Mouse (Mus musculus) forebrain, embryonic 15.5 days (tissue): Measurements from ENCODE around the gene Akr1b8. TPM values are rescaled to one million over a fixed set of nuclear protein-coding genes. Genes with fewer than 3 reads are reported as not detected.

Experiments used
- ATAC-seq: fragments of 200-750 bp; cut with Nextera tagmentation; replicated peaks from 2 replicates; pipeline ENCODE4 v1.8.0; 2017; ENCODE audit warnings: mild to moderate bottlenecking, moderate TSS enrichment, moderate library complexity
- H3K27ac ChIP-seq: fragments of 300-500 bp; sonication (generic); replicated peaks from 2 replicates; pipeline ENCODE4 v1.5.1; 2015; ENCODE audit warnings: mild to moderate bottlenecking, inconsistent platforms
- H3K27me3 ChIP-seq: fragments of 300-500 bp; sonication (generic); 2 replicates; pipeline ENCODE4 v1.6.1; 2015; ENCODE audit warnings: inconsistent platforms
- H3K36me3 ChIP-seq: fragments of 300-500 bp; sonication (generic); 2 replicates; pipeline ENCODE4 v1.6.1; 2015; ENCODE audit warnings: mild to moderate bottlenecking, inconsistent platforms
- H3K4me1 ChIP-seq: fragments of 300-500 bp; sonication (generic); 2 replicates; pipeline ENCODE4 v1.6.1; 2015; ENCODE audit warnings: inconsistent platforms
- H3K4me2 ChIP-seq: fragments of 300-500 bp; sonication (generic); replicated peaks from 2 replicates; pipeline ENCODE4 v1.6.1; 2015; ENCODE audit warnings: mild to moderate bottlenecking, inconsistent platforms
- H3K4me3 ChIP-seq: fragments of 300-500 bp; sonication (generic); 2 replicates; pipeline ENCODE4 v1.5.1; 2015; ENCODE audit warnings: mild to moderate bottlenecking, inconsistent platforms
- H3K9ac ChIP-seq: fragments of 300-500 bp; sonication (generic); replicated peaks from 2 replicates; pipeline ENCODE4 v1.6.1; 2015; ENCODE audit warnings: mild to moderate bottlenecking, inconsistent platforms
- H3K9me3 ChIP-seq: fragments of 300-500 bp; sonication (generic); 2 replicates; pipeline ENCODE4 v1.6.1; 2016; ENCODE audit warnings: inconsistent platforms
- WGBS: fragments of 180-500 bp; shearing (Covaris S2); methylation state at CpG from one replicate; pipeline ENCODE4 v1.1.7; 2015; ENCODE audit warnings: mixed read lengths; 5-methylcytosine and 5-hydroxymethylcytosine counted together
- polyA plus RNA-seq: library from polyadenylated mRNA; unstranded; fragments of >200 nt; fragmentation: Nextera tagmentation; extraction: Ambion mirVana; gene quantifications from 2 replicates; pipeline ENCODE4 v1.2.1, GENCODE M21; 2015

Gene Akr1b8
- polyA plus RNA-seq = 2.2 and 3.1 TPM in 2 replicates

DNA sequence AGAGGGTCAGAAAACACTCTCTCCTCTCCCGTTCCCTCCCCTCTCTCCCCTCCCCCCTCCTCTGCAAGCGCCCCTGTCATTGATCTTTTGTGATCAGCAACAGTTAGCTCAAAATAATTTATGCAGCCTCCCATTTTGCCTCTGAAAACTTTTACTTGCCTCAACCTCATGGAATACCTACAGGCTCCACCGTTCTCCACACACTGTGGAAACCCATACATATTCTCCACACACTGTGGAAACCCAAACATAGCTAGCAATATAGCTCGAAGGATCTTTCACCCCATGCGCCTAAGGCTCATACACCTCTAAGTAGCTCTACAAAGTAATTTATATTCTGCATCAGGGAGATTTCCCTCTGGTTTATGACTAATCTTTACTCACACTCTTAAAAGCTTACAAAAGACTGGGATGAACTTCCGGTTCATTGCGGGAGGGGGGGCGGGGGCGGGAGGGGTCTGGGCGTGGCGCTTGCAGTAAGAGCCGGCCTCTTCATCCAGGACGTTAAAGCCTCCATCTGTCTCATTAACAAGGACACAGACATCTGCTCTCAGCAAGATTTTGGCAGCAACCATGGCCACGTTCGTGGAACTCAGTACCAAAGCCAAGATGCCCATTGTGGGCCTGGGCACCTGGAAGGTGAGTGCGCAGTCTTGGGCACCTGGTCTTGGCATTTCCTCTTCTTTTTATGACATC, at the start of gene Akr1b8:
Gene Akr1b8, plus strand, starts transcription at position 462 of the 696 bp plus-strand sequence.
- 0 out of 2 replicates have a peak, but pooled peaks have one; percentile 38 for ATAC-seq
- H3K27me3 ChIP-seq = no peaks in the 10 kb centered on the region
- no peaks in the 10 kb centered on the region for H3K9me3 ChIP-seq
- H3K36me3 ChIP-seq = no peaks in the 10 kb centered on the region
- no peak within 1 kb of the TSS for H3K9ac ChIP-seq
- no peak within 1 kb of the TSS for H3K4me3 ChIP-seq
- WGBS = 11% methylated on average over 16 of the region's 16 CpGs
- peak within 1 kb of the TSS; percentile 30; the same call in 1 of the 2 replicates for H3K4me2 ChIP-seq
- H3K4me1 ChIP-seq = peaks cover 12% of the 10 kb centered on the region
- H3K27ac ChIP-seq = no peak within 1 kb of the TSS

GRCm38 (mm10) chr6:34304675-34305241, 49.2 kb upstream of the Akr1b8 start:
- no peak overlapping the region for H3K4me3 ChIP-seq
- ATAC-seq = no peak
- no peaks in the 10 kb centered on the region for H3K4me1 ChIP-seq
- WGBS = 86% methylated on average over 10 of the region's 10 CpGs
- no peaks in the 10 kb centered on the region for H3K27me3 ChIP-seq
- peaks cover 18% of the 10 kb centered on the region; the same call in 1 of the 2 replicates for H3K36me3 ChIP-seq
- no peak overlapping the region for H3K9ac ChIP-seq
- H3K27ac ChIP-seq = no peak overlapping the region
- no peak overlapping the region for H3K4me2 ChIP-seq
- no peaks in the 10 kb centered on the region for H3K9me3 ChIP-seq

DNA sequence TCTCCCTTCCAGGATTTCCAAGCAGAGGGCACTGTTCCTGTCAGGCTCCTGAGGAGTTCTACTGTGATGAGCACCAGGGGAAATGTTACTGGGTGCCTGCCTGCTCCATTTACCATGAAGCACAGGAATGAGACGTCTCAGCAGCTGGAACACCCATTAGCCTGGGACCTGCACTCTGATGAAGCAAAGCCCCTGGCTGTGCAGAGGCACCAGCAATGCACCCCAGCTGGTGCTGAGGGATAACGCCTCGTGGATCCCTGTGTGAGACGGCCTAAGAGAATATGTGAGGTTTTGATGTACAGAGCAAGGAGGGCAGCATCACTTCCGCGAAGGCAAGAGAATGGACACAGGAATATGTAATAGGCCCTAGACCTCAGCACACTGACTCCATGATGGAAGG, 47.1 kb upstream of the Akr1b8 start:
- no peaks in the 10 kb centered on the region for H3K4me1 ChIP-seq
- no peak overlapping the region for H3K9ac ChIP-seq
- no peak for ATAC-seq
- H3K36me3 ChIP-seq = peaks cover 22% of the 10 kb centered on the region; the same call in 1 of the 2 replicates
- 90% methylated on average over 6 of the region's 6 CpGs for WGBS
- H3K27ac ChIP-seq = no peak overlapping the region
- no peak overlapping the region for H3K4me3 ChIP-seq
- no peak overlapping the region for H3K4me2 ChIP-seq
- H3K27me3 ChIP-seq = no peaks in the 10 kb centered on the region
- H3K9me3 ChIP-seq = no peaks in the 10 kb centered on the region

DNA sequence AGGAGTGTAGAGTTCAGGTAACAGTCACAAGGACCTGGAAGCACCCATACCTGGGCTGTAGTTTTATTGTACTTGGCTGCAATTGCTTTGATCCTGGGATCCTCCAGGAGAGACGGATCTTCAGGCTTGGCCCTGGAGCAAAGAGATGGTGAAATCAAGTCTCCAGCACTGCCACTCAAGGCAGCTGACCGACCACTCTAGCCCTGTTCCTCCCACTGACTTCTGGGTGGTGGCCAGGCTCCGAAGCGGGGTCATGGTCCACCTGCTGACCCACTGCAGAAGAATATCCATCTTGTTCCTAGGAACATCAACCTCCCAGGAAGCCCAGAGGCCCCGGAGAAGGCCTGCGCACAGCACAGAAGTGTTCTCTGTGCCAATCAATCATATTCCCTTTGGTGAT, 44.4 kb upstream of the Akr1b8 start:
- Histone ChIP-seq H3K9ac (no peak overlapping the region), H3K4me3 (no peak overlapping the region), H3K9me3 (no peaks in the 10 kb centered on the region), H3K27ac (no peak overlapping the region), H3K4me2 (no peak overlapping the region), H3K36me3 (peaks cover 22% of the 10 kb centered on the region; the same call in 1 of the 2 replicates), H3K4me1 (no peaks in the 10 kb centered on the region), H3K27me3 (no peaks in the 10 kb centered on the region)
- no peak for ATAC-seq
- 96% methylated on average over 6 of the region's 6 CpGs for WGBS

- WGBS = 92% methylated on average over 11 of the region's 11 CpGs
- Histone ChIP-seq H3K9ac (no peak overlapping the region), H3K4me3 (no peak overlapping the region), H3K27ac (no peak overlapping the region), H3K9me3 (no peaks in the 10 kb centered on the region), H3K4me2 (no peak overlapping the region), H3K4me1 (no peaks in the 10 kb centered on the region), H3K27me3 (no peaks in the 10 kb centered on the region), H3K36me3 (peaks cover 22% of the 10 kb centered on the region; the same call in 1 of the 2 replicates)
- no peak for ATAC-seq
These were observed 43.8 kb upstream of the Akr1b8 start for GRCm38 (mm10) chr6:34310023-34310595.

DNA sequence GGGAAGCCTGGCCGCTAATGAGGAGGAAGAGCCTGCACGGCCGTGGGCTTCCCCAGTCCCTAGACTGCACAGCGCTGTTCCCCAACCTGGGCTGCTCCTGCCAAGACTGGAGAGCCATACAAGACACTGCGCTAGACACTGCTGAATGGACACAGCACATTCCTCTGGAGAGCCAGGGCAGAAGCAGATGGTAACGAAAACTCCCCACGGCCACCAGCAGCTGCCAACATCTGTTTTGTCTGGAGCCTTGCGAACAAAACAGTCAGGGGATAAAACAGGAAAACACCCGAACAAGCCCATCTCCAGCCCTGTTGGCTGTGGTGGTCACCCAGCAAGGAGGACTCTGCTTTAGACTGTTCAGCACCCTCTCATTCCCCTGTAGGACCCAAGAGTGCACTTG, 40.5 kb upstream of the Akr1b8 start:
- Histone ChIP-seq H3K27ac (no peak overlapping the region), H3K27me3 (no peaks in the 10 kb centered on the region), H3K4me1 (peaks cover 17% of the 10 kb centered on the region; the same call in 1 of the 2 replicates), H3K36me3 (peaks cover 14% of the 10 kb centered on the region; the same call in 1 of the 2 replicates), H3K4me3 (no peak overlapping the region), H3K9me3 (no peaks in the 10 kb centered on the region), H3K4me2 (no peak overlapping the region), H3K9ac (no peak overlapping the region)
- no peak for ATAC-seq
- 82% methylated on average over 9 of the region's 9 CpGs for WGBS

DNA sequence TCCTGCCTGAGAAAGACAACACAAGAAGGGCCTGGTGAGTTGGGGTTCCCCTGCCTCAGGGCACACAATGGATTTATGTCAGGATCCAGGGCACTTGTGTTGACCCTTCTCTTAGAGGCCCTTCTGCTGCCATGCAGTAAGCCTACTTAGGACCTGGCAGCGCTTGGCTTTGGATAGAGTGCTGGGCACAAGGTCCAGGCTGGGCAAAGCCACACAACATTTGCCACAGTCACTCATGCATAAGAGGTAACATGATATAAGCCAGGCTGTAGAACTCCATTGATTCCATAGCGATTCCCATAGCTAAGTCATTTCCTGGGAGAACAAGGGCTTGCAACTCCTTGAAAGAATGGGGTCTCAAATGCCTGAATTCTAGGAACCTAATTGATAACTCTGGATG, 40.0 kb upstream of the Akr1b8 start:
- ATAC-seq = no peak
- H3K4me1 ChIP-seq = peaks cover 17% of the 10 kb centered on the region; the same call in 1 of the 2 replicates
- peaks cover 10% of the 10 kb centered on the region; the same call in 1 of the 2 replicates for H3K36me3 ChIP-seq
- no peak overlapping the region for H3K4me2 ChIP-seq
- no peaks in the 10 kb centered on the region for H3K9me3 ChIP-seq
- H3K27ac ChIP-seq = no peak overlapping the region
- no peaks in the 10 kb centered on the region for H3K27me3 ChIP-seq
- WGBS = 93% methylated on average over 2 of the region's 2 CpGs
- H3K9ac ChIP-seq = no peak overlapping the region
- H3K4me3 ChIP-seq = no peak overlapping the region

DNA sequence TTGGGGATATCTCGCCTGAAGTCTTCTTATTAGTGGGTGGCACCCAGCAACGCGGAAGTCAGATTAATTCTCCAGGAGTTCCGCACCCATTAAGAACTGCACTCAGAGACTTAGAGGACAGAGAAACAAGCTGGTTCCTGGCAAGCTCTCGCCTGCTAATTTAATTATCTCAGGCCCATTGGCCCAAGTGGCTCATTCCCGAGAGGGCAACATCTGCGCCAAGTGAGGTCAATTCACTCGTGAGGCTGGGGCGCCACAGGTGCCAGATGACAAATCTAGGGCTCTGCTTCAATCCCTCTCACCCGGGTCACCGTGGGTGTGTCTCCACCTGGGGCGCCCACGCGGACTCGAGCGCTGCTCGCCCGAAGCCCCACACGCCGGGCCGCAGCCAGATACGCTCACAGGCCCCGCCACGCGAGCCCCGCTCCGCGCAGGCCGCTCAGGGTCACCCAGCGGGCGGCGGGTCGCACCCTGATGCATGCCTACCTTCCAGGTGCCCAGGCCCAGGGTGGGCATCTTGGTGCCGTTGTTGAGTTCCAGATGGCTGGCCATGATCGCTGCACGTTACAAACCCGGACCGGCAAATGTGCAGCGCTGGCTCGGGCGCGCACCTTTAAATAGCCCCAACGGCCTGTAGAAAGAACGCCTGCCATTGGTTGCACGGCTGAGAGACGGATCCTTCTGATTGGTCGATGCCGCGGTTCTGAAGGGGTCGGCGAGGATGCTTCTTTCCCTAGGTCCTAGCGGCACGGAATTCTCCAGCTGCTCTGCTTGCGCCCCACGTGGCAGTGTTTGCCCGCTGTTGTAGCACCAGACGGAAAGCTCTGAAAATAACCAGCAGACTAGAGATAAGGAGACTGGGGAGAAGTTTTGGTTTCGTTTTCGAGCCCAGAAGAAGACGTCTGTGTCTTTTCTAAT, 36.8 kb upstream of the Akr1b8 start, which contains the start of gene Akr1b3:
Gene Akr1b3, minus strand, starts transcription at position 625 of the 918 bp plus-strand sequence.
- H3K9ac ChIP-seq = peak within 1 kb of the TSS; percentile 70
- peak; percentile 100 for ATAC-seq
- H3K4me2 ChIP-seq = peak within 1 kb of the TSS; percentile 89
- H3K36me3 ChIP-seq = no peaks in the 10 kb centered on the region
- 1% methylated on average over 60 of the region's 60 CpGs for WGBS
- no peaks in the 10 kb centered on the region for H3K9me3 ChIP-seq
- H3K4me3 ChIP-seq = peak within 1 kb of the TSS; percentile 84
- H3K4me1 ChIP-seq = peaks cover 17% of the 10 kb centered on the region; the same call in 1 of the 2 replicates
- H3K27ac ChIP-seq = no peak within 1 kb of the TSS
- H3K27me3 ChIP-seq = no peaks in the 10 kb centered on the region

DNA sequence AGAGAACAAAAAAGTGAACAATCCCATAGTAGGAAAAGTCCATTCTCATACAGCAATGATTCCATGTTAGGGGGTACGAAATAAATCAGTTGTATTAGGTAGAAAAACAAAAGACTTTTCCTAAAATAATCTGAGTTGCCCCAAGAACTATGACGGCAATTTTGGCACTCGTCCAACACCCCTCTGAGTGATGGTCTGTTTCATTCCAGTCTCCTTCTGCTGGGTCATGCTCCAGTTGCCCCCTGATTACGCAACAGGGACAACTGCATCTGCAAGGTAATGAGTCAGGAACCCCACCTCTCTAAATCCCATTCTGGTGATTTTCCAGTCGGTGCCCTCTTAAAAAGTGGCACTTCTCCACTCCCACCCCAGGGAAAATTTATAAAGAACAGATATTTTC, 35.7 kb upstream of the Akr1b8 start:
- peak overlapping the region; percentile 89; the same call in 1 of the 2 replicates for H3K4me2 ChIP-seq
- H3K36me3 ChIP-seq = no peaks in the 10 kb centered on the region
- no peaks in the 10 kb centered on the region for H3K27me3 ChIP-seq
- H3K4me3 ChIP-seq = no peak overlapping the region; the same call in 1 of the 2 replicates
- H3K9me3 ChIP-seq = no peaks in the 10 kb centered on the region
- no peak for ATAC-seq
- peaks cover 17% of the 10 kb centered on the region; the same call in 1 of the 2 replicates for H3K4me1 ChIP-seq
- 51% methylated on average over 5 of the region's 5 CpGs for WGBS
- no peak overlapping the region for H3K9ac ChIP-seq
- H3K27ac ChIP-seq = no peak overlapping the region

GRCm38 (mm10) chr6:34318636-34319035, 35.3 kb upstream of the Akr1b8 start:
- no peak overlapping the region for H3K4me3 ChIP-seq
- no peaks in the 10 kb centered on the region for H3K27me3 ChIP-seq
- H3K27ac ChIP-seq = no peak overlapping the region
- H3K36me3 ChIP-seq = no peaks in the 10 kb centered on the region
- no peak overlapping the region for H3K9ac ChIP-seq
- H3K4me1 ChIP-seq = peaks cover 17% of the 10 kb centered on the region; the same call in 1 of the 2 replicates
- 70% methylated on average over 6 of the region's 6 CpGs for WGBS
- no peak for ATAC-seq
- no peak overlapping the region for H3K4me2 ChIP-seq
- no peaks in the 10 kb centered on the region for H3K9me3 ChIP-seq

GRCm38 (mm10) chr6:34322121-34322520, 31.8 kb upstream of the Akr1b8 start:
- 95% methylated on average over 7 of the region's 7 CpGs for WGBS
- H3K27me3 ChIP-seq = no peaks in the 10 kb centered on the region

More at GRCm38 (mm10) chr6:34322121-34322520, 31.8 kb upstream of the Akr1b8 start:
- H3K36me3 ChIP-seq = no peaks in the 10 kb centered on the region
- no peak overlapping the region for H3K9ac ChIP-seq
- peaks cover 7% of the 10 kb centered on the region; the same call in 1 of the 2 replicates for H3K4me1 ChIP-seq
- H3K27ac ChIP-seq = no peak overlapping the region
- no peak for ATAC-seq
- no peak overlapping the region for H3K4me3 ChIP-seq
- H3K9me3 ChIP-seq = no peaks in the 10 kb centered on the region
- H3K4me2 ChIP-seq = no peak overlapping the region
